Mouse (Mus musculus) ES-E14 (cell line): ENCODE measurements around the gene Gm5460.

ENCODE experiments used
- CHD2 ChIP-seq: IDR thresholded peaks from 2 replicates; pipeline ENCODE4 v1.6.1; 2014; ENCODE audit warnings: mild to moderate bottlenecking, low read depth, low read length, inconsistent platforms
- MAFK ChIP-seq: IDR thresholded peaks from 2 replicates; pipeline ENCODE4 v1.6.1; 2014; ENCODE audit warnings: mild to moderate bottlenecking, low read depth, low read length, inconsistent platforms; ENCODE audit not compliant: insufficient read depth

GRCm38 (mm10) chr14:33993051-33993450, 23.5 kb upstream of the Gm5460 start:
- TF ChIP-seq CHD2 (no peak), MAFK (no peak)
